Mouse (Mus musculus) erythroblast, embryonic 14.5 days (primary cell): ENCODE measurements around the gene Susd6.

Experiments used
- GATA1 ChIP-seq: IDR thresholded peaks from 2 replicates; pipeline ENCODE4 v1.6.1; 2012; ENCODE audit warnings: low read length, inconsistent platforms, mixed read lengths
- TAL1 ChIP-seq: IDR thresholded peaks from 3 replicates; pipeline ENCODE4 v1.6.1; 2012; ENCODE audit warnings: low read length, inconsistent platforms, mixed read lengths

DNA sequence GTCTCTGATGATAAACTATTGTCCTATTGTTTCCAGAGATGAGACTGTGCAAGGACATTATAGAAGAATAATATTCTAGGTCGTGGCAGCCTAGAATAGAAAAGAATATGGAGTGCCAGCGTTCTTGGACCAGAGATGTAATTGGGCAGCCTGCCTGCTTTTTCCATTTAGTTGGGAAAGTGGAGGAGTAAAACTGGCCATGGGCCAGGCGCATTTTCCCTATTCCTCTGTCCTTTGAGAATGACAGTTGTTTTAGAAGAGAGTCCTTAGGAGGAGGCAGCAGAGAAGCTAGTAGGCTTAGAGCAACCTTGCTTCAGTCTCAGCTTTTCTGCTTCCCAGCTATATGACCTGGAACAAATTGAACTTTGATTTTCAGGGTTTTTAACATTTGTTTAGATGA lies 13.6 kb downstream of the Susd6 start:
- TF ChIP-seq TAL1: no peak
- TF ChIP-seq GATA1: no peak
